Mouse (Mus musculus) lung, postnatal 0 days (tissue): ENCODE results near the gene Cpeb3. TPM values are rescaled to one million over a fixed set of nuclear protein-coding genes. Genes with fewer than 3 reads are reported as not detected.

ENCODE experiments used
- ATAC-seq: fragments of 200-750 bp; cut with Nextera tagmentation; 2 replicates; pipeline ENCODE4 v1.8.0; 2017; ENCODE audit warnings: moderate library complexity
- DNase-seq: peaks from one replicate; pipeline ENCODE4 v3.0.0-alpha.2; 2016; ENCODE audit warnings: low spot score
- H3K27ac ChIP-seq: fragments of 300-500 bp; sonication (generic); 2 replicates; pipeline ENCODE4 v1.5.1; 2014; ENCODE audit warnings: antibody characterized with exemption, mild to moderate bottlenecking, low read length, mixed read lengths
- H3K27me3 ChIP-seq: fragments of 300-500 bp; sonication (generic); replicated peaks from 2 replicates; pipeline ENCODE4 v1.6.1; 2014; ENCODE audit warnings: low read length, mixed read lengths; ENCODE audit not compliant: insufficient read depth
- H3K36me3 ChIP-seq: fragments of 300-500 bp; sonication (generic); 2 replicates; pipeline ENCODE4 v1.6.1; 2014; ENCODE audit warnings: low read length, mixed read lengths; ENCODE audit not compliant: insufficient read depth
- H3K4me1 ChIP-seq: fragments of 300-500 bp; sonication (generic); 2 replicates; pipeline ENCODE4 v1.6.1; 2014; ENCODE audit warnings: antibody characterized with exemption, low read depth, low read length, mixed read lengths; ENCODE audit not compliant: insufficient read depth
- H3K4me2 ChIP-seq: fragments of 300-500 bp; sonication (generic); replicated peaks from 2 replicates; pipeline ENCODE4 v1.6.1; 2014; ENCODE audit warnings: low read depth, mild to moderate bottlenecking, low read length, moderate library complexity, mixed read lengths
- H3K4me3 ChIP-seq: fragments of 300-500 bp; sonication (generic); 2 replicates; pipeline ENCODE4 v1.5.1; 2014; ENCODE audit warnings: low read depth, low read length
- H3K9ac ChIP-seq: fragments of 300-500 bp; sonication (generic); replicated peaks from 2 replicates; pipeline ENCODE4 v1.6.1; 2014; ENCODE audit warnings: low read depth, mild to moderate bottlenecking
- H3K9me3 ChIP-seq: fragments of 300-500 bp; sonication (generic); 2 replicates; pipeline ENCODE4 v1.6.1; 2016; ENCODE audit warnings: low read length, mixed read lengths
- CTCF ChIP-seq: IDR thresholded peaks from 2 replicates; pipeline ENCODE4 v1.5.1; 2016; ENCODE audit warnings: antibody characterized with exemption, mild to moderate bottlenecking
- EP300 ChIP-seq: IDR thresholded peaks from 2 replicates; pipeline ENCODE4 v1.6.1; 2016; ENCODE audit warnings: antibody characterized with exemption, mild to moderate bottlenecking, control low read depth
- WGBS: fragments of 180-500 bp; shearing (Covaris S2); extraction: QIAGEN DNeasy Blood & Tissue Kit; methylation state at CpG from one replicate; pipeline ENCODE4 v1.1.7; 2014; 5-methylcytosine and 5-hydroxymethylcytosine counted together
- polyA plus RNA-seq: library from polyadenylated mRNA; unstranded; fragments of >200 nt; fragmentation: Nextera tagmentation; extraction: Ambion mirVana; gene quantifications from 2 replicates; pipeline ENCODE4 v1.2.1, GENCODE M21; 2015

The Cpeb3 gene
- polyA plus RNA-seq, 1 experiment from 2014 or later = 1.3 TPM

GRCm38 (mm10) chr19:37004557-37004956 lies 203.8 kb downstream of the Cpeb3 start:
- Histone ChIP-seq H3K4me2 (no peak overlapping the region), H3K4me3 (no peak overlapping the region), H3K27ac (no peak overlapping the region), H3K36me3 (peaks cover 34% of the 10 kb centered on the region), H3K4me1 (no peaks in the 10 kb centered on the region), H3K9ac (no peak overlapping the region), H3K27me3 (no peaks in the 10 kb centered on the region), H3K9me3 (no peaks in the 10 kb centered on the region)
- TF ChIP-seq CTCF = no peak
- TF ChIP-seq EP300 = no peak
- DNase-seq (no peak), ATAC-seq (peak; percentile 38)
- 76% methylated on average over 5 of the region's 5 CpGs for WGBS

Other genes with a start within 250 kb of the Cpeb3 start
- 83.1 and 97.6 TPM in 2 replicates for gene March5, start 1.1 kb downstream of the Cpeb3 start, polyA plus RNA-seq
- 15.6 and 19.7 TPM in 2 replicates for gene Ide, start 129.3 kb upstream of the Cpeb3 start, polyA plus RNA-seq
- gene Kif11, start 167.8 kb upstream of the Cpeb3 start, polyA plus RNA-seq = 2.1 and 3.2 TPM in 2 replicates
- gene Hhex, start 226.2 kb upstream of the Cpeb3 start, polyA plus RNA-seq = 23.4 and 30.6 TPM in 2 replicates